Mouse (Mus musculus): ENCODE data around the gene Tas2r129.
"Not testable (repeated sequence)": the region's sequence is repeated elsewhere in the genome, so short reads cannot be mapped to it uniquely, and the experiment has no call there.

Gene Tas2r129

DNA sequence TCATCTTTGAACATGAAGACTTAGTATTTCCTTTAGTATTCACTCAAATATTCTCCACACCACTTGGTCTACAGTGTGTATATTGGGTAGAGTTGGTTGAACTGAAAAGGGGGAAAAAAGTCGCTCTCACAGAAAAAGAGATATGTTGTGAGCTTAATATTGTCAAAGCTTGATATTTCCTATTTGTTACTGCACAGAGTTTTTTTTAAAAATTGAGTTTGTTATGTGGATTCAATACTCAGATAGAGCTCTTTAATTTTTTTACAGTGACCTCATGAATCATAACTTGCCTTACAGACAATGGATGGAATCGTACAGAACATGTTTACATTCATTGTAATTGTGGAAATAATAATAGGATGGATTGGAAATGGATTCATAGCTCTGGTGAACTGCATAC lies at the start of gene Tas2r129:
Gene Tas2r129, plus strand, starts transcription at position 301 of the 400 bp plus-strand sequence.
- in situ Hi-C loops (cut with MboI, MseI) = no loop called here

- in situ Hi-C loops (cut with MboI, MseI) = no loop called here
Observed at GRCm38 (mm10) chr6:132909351-132909750, 41.6 kb upstream of the Tas2r129 start, which contains the start of gene Tas2r125. Gene Tas2r125, plus strand, starts transcription at chr6:132909651.

- in situ Hi-C loops (cut with MboI, MseI) = not testable (repeated sequence)
Observed at GRCm38 (mm10) chr6:132941376-132941775, 9.5 kb upstream of the Tas2r129 start.

- in situ Hi-C loops (cut with MboI, MseI) = no loop called here
Observed at GRCm38 (mm10) chr6:132957819-132958218, 6.9 kb downstream of the Tas2r129 start, which contains the start of gene Tas2r131. Gene Tas2r131, minus strand, starts transcription at chr6:132957919.

DNA sequence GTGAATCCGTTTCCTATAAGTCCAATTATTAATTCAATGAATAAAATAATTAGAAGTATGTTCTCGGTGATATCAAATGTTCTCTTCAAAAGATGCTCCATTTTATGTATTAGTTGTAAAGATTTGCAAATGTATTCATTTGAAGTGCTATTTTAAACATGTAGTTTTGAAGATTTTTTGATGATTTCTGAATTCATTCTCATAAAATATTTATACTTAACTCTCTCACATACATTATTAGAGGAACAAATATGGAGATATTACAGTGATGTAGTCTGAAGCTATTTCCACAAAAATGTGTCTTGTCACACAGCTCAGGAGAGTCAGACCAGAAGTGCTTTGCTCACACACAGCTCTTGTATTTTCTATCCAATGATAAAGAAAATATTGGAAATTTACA lies 30.0 kb downstream of the Tas2r129 start, which contains the start of gene Tas2r109:
Gene Tas2r109, minus strand, starts transcription at position 101 of the 400 bp plus-strand sequence.
- in situ Hi-C loops (cut with MboI, MseI) = loop anchor here (10.0 kb wide), 1 partner anchor 146 kb away; no protein-coding TSS in a partner anchor
